Mouse (Mus musculus): Measurements from ENCODE around the gene Habp2. TPM values are rescaled to one million over a fixed set of nuclear protein-coding genes. Genes with fewer than 3 reads are reported as not detected.

Habp2 gene
- total and polyA plus RNA-seq, 3 experiments: not detected

- no peak for TF ChIP-seq NRF1 (IDR thresholded peaks at IDR 0.05; ENCODE audit: low read depth, low read length)
- no peak for TF ChIP-seq SMC3 (IDR thresholded peaks at IDR 0.05; ENCODE audit: low read depth, low read length)
- TF ChIP-seq ZNF384 (IDR thresholded peaks at IDR 0.05; ENCODE audit: low read depth, low read length): no peak
- no peak for TF ChIP-seq ZC3H11A (IDR thresholded peaks at IDR 0.05; ENCODE audit: low read depth, low read length)
- TF ChIP-seq ZKSCAN1 (IDR thresholded peaks at IDR 0.05; ENCODE audit: borderline replicate concordance, low read depth, low read length): no peak
- no peak for TF ChIP-seq NELFE (IDR thresholded peaks at IDR 0.05; ENCODE audit: low read depth, low read length)
- no peak for TF ChIP-seq EP300 (IDR thresholded peaks at IDR 0.05; ENCODE audit: low read length)
- TF ChIP-seq TBP (conservative IDR thresholded peaks at IDR 0.05; ENCODE audit: low read depth, low read length): no peak
- TF ChIP-seq RAD21 (IDR thresholded peaks at IDR 0.05; ENCODE audit: low read depth, low read length): no peak
- peaks cover 0 to 3% of the 10 kb centered on the region in 2 experiments; a peak in 1 of 4 replicates for H3K4me1 ChIP-seq (ENCODE audit: control insufficient read depth in 1 of 2, insufficient read depth in 2 of 2)
- H3K36me3 ChIP-seq (replicated peaks in 1 of 2; ENCODE audit: control insufficient read depth in 1 of 2, insufficient read depth in 1 of 2, low read length in 1 of 2): no peaks in the 10 kb centered on the region
- no peak overlapping the region for H3K4me2 ChIP-seq (ENCODE audit: insufficient read depth, low read depth, poor library complexity, severe bottlenecking)
- no peak overlapping the region for H3K4me3 ChIP-seq (replicated peaks in 1 of 3; ENCODE audit: low read depth in 2 of 3, low read length in 2 of 3, poor library complexity in 1 of 3)
- in situ Hi-C loops (cut with MboI; ENCODE audit: low pct_ligation_motif_present, low pct_unique_long_range_greater_than_20kb, low sequenced_read_pairs) (no loop called here), dilution Hi-C loops (cut with MboI; ENCODE audit: extremely low pct_ligation_motif_present, extremely low pct_unique_long_range_greater_than_20kb, low sequenced_read_pairs) (no loop called here)
- no peaks in the 10 kb centered on the region for H3K79me2 ChIP-seq (replicated peaks; ENCODE audit: control insufficient read depth, extremely low read depth, insufficient read depth, poor library complexity, severe bottlenecking)
- H3K27me3 ChIP-seq (replicated peaks): peaks cover 91% of the 10 kb centered on the region
- H3K9me3 ChIP-seq (replicated peaks; ENCODE audit: low read length): no peaks in the 10 kb centered on the region
- no peak overlapping the region for H3K9ac ChIP-seq (ENCODE audit: insufficient read depth, low read depth)
- DNase-seq (ENCODE audit: extremely low read depth): no peak
- H3K27ac ChIP-seq (ENCODE audit: insufficient read depth, low read depth): no peak overlapping the region
Observed at GRCm38 (mm10) chr19:56289642-56290041, 2.7 kb downstream of the Habp2 start.

GRCm38 (mm10) chr19:56291898-56292297 is 5.0 kb downstream of the Habp2 start:
- Histone ChIP-seq H3K4me2 (ENCODE audit: insufficient read depth, low read depth, poor library complexity, severe bottlenecking) (no peak overlapping the region), H3K27ac (ENCODE audit: insufficient read depth, low read depth) (no peak overlapping the region), H3K4me1 (ENCODE audit: control insufficient read depth in 1 of 2, insufficient read depth in 2 of 2) (peaks cover 3 to 6% of the 10 kb centered on the region in 2 experiments; a peak in 2 of 4 replicates), H3K4me3 (replicated peaks in 1 of 3; ENCODE audit: low read depth in 2 of 3, low read length in 2 of 3, poor library complexity in 1 of 3) (no peak overlapping the region), H3K9me3 (replicated peaks; ENCODE audit: low read length) (no peaks in the 10 kb centered on the region), H3K79me2 (replicated peaks; ENCODE audit: control insufficient read depth, extremely low read depth, insufficient read depth, poor library complexity, severe bottlenecking) (no peaks in the 10 kb centered on the region), H3K36me3 (replicated peaks in 1 of 2; ENCODE audit: control insufficient read depth in 1 of 2, insufficient read depth in 1 of 2, low read length in 1 of 2) (no peaks in the 10 kb centered on the region), H3K27me3 (replicated peaks) (peaks cover 86% of the 10 kb centered on the region), H3K9ac (ENCODE audit: insufficient read depth, low read depth) (no peak overlapping the region)
- no peak for DNase-seq (ENCODE audit: extremely low read depth)
- dilution Hi-C loops (cut with MboI; ENCODE audit: extremely low pct_ligation_motif_present, extremely low pct_unique_long_range_greater_than_20kb, low sequenced_read_pairs): no loop called here
- in situ Hi-C loops (cut with MboI; ENCODE audit: low pct_ligation_motif_present, low pct_unique_long_range_greater_than_20kb, low sequenced_read_pairs): no loop called here
- TF ChIP-seq MAZ (IDR thresholded peaks at IDR 0.05; ENCODE audit: low read depth, low read length): no peak
- no peak for TF ChIP-seq TBP (conservative IDR thresholded peaks at IDR 0.05; ENCODE audit: low read depth, low read length)
- TF ChIP-seq CHD1 (IDR thresholded peaks at IDR 0.05; ENCODE audit: low read depth, low read length): no peak
- no peak for TF ChIP-seq POLR2A (IDR thresholded peaks at IDR 0.05; ENCODE audit: low read depth, low read length)
- TF ChIP-seq ZKSCAN1 (IDR thresholded peaks at IDR 0.05; ENCODE audit: borderline replicate concordance, low read depth, low read length): no peak
- no peak for TF ChIP-seq UBTF (IDR thresholded peaks at IDR 0.05; ENCODE audit: low read depth, low read length)
- TF ChIP-seq RCOR1 (conservative IDR thresholded peaks at IDR 0.05; ENCODE audit: low read depth, low read length): no peak
- no peak for TF ChIP-seq MAX (IDR thresholded peaks at IDR 0.05; ENCODE audit: low read length)
- no peak for TF ChIP-seq SMC3 (IDR thresholded peaks at IDR 0.05; ENCODE audit: low read depth, low read length)

Measured in CH12.LX (cell line).